Mouse (Mus musculus): ENCODE measurements around the gene Nos2. TPM values are rescaled to one million over a fixed set of nuclear protein-coding genes. Genes with fewer than 3 reads are reported as not detected.
"Not testable (repeated sequence)": the region's sequence is repeated elsewhere in the genome, so short reads cannot be mapped to it uniquely, and the experiment has no call there.

The Nos2 gene
- polyA plus RNA-seq, 1 experiment from 2014 or later = 0.21 TPM

DNA sequence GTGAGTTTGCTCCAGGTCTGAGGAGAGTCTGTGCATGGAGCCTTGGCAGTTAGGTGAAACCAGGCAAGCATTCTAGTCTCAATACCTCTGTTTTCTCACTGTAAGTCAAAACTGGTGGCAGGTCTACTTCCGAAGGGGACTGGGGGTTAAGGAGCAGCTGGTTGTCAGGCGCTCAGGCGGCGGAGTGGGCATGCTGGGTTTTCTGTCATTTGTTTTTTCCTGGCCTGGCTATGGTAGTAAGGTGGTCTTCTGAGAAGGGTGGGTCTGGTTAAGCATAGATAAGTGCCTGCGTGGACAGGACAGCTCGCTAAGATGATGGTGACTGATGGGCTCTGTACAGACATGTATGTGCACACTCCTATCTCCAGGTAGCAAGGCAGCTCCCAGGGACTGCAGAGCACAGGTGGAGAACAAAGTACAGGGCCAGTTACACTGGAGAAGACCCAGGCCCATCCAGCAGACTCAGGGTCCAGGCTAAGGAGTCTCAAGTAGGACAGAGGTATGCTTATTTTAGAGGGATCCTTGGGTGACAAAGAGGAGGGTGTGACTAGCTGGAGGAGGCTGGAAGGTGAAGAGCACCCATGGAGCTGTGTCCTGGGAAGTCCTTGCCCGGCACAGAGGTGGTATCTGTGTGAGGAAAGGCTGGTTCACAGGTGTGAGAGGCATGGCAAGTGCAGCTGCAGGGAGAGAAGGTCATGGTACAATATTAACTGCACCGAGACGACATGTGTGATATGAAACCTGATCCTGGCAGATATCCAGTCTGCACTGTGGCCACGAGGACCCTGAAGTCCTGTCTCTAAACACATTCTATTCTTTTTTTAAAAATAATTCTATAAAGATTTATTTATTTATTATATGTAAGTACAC lies 83.4 kb downstream of the Nos2 start:
- no peaks in the 10 kb centered on the region for H3K27me3 ChIP-seq (replicated peaks; ENCODE audit: control insufficient read depth, insufficient read depth, low read length)
- WGBS = 53% methylated on average over 10 of the region's 10 CpGs
- no peak overlapping the region for H3K4me2 ChIP-seq (replicated peaks; ENCODE audit: low read depth)
- no peaks in the 10 kb centered on the region for H3K9me3 ChIP-seq (ENCODE audit: control insufficient read depth)
- no peaks in the 10 kb centered on the region for H3K36me3 ChIP-seq (ENCODE audit: control insufficient read depth, insufficient read depth)
- TF ChIP-seq CTCF (IDR thresholded peaks at IDR 0.05; ENCODE audit: low read depth) = no peak
- H3K4me1 ChIP-seq (replicated peaks; ENCODE audit: control insufficient read depth, insufficient read depth, low read length) = peaks cover 8% of the 10 kb centered on the region; the same call in 1 of the 2 replicates
- no peak overlapping the region for H3K4me3 ChIP-seq (ENCODE audit: low read depth, low read length)
- ATAC-seq = peak; percentile 17; the same call in 1 of the 2 replicates
- no peak overlapping the region for H3K9ac ChIP-seq (ENCODE audit: low read depth, low read length)
- H3K27ac ChIP-seq (ENCODE audit: low read depth, low read length) = peak overlapping the region; percentile 85

DNA sequence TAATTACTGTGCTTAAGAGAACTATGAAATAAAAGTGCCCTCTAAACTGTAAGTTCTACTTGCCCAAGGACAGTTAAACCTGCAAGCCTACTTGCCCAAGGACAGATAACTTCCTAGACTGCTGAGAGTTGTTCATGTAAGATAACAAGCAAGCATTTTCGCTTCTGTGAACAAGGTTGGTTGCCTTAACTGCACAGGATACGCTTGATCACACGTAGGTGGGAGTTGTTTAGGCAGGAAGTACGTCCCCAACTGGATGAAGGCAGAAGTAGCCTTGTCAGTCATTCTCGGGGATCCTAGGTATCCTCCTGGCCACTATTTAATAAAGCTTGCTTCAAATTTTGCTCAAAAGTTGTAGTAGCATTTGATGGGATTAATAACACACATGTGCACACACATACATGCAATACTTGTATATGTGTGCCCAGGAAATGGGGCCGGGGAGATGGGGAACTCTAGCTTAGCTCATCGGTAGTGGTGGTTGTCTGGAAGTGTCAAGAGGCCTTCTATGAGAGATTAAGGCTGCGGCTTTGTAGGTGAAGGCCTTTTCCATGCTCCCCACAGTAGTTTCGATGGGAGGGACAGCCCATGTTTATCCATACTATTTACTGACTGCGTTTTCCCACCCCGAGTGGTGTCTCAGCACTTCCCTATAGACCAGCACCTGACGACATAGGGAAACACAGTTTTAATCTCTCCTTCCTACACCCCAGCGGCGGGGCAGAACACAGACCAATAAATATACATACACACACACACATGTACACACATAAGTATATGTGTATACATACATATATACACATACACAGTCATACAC lies 85.2 kb downstream of the Nos2 start:
- peak overlapping the region; percentile 46; the same call in 1 of the 2 replicates for H3K27ac ChIP-seq (ENCODE audit: low read depth, low read length)
- H3K4me3 ChIP-seq (ENCODE audit: low read depth, low read length) = no peak overlapping the region
- H3K9me3 ChIP-seq (ENCODE audit: control insufficient read depth) = no peaks in the 10 kb centered on the region
- TF ChIP-seq CTCF (IDR thresholded peaks at IDR 0.05; ENCODE audit: low read depth) = no peak
- 58% methylated on average over 14 of the region's 14 CpGs for WGBS
- H3K9ac ChIP-seq (ENCODE audit: low read depth, low read length) = no peak overlapping the region
- peaks cover 8% of the 10 kb centered on the region; the same call in 1 of the 2 replicates for H3K4me1 ChIP-seq (replicated peaks; ENCODE audit: control insufficient read depth, insufficient read depth, low read length)
- no peaks in the 10 kb centered on the region for H3K27me3 ChIP-seq (replicated peaks; ENCODE audit: control insufficient read depth, insufficient read depth, low read length)
- ATAC-seq = no peak
- H3K36me3 ChIP-seq (ENCODE audit: control insufficient read depth, insufficient read depth) = no peaks in the 10 kb centered on the region
- no peak overlapping the region for H3K4me2 ChIP-seq (replicated peaks; ENCODE audit: low read depth)

DNA sequence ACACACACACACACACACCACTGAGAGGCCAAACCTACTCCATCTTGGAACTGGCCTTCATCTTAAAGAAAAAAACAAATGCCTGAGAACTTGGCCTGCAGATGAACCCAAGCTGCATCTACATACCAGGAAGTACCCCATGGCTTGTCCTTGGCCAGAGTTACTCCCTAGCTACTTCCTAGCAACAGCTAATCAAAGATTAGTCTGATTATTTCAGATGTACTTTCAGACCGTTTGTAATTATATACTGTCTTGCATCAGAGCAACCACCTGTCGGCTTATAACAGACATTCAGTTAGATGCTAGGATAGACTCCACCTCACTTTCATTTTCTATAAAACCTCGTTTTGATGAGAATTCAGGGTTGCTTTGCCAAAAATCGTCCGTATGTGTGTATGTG lies 85.8 kb downstream of the Nos2 start:
- 19% methylated on average over 5 of the region's 5 CpGs for WGBS
- H3K36me3 ChIP-seq (ENCODE audit: control insufficient read depth, insufficient read depth) = no peaks in the 10 kb centered on the region

DNA sequence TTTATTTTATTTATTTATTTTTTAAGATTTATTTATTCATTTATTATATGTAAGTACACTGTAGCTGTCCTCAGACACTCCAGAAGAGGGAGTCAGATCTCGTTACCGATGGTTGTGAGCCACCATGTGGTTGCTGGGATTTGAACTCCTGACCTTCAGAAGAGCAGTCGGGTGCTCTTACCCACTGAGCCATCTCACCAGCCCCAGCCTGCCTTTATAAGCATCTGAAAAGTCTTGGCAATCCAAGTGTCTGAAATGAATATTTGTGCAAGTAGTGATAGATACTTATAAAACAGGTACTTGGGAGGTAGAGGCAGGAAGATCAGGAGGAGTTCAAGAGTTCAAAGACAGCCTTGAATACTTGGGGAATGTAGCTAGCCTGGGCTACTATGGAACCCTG lies 86.8 kb downstream of the Nos2 start:
- H3K27me3 ChIP-seq (replicated peaks; ENCODE audit: control insufficient read depth, insufficient read depth, low read length); ATAC-seq; H3K9me3 ChIP-seq (ENCODE audit: control insufficient read depth); H3K9ac ChIP-seq (ENCODE audit: low read depth, low read length); H3K36me3 ChIP-seq (ENCODE audit: control insufficient read depth, insufficient read depth); H3K4me3 ChIP-seq (ENCODE audit: low read depth, low read length); H3K27ac ChIP-seq (ENCODE audit: low read depth, low read length); H3K4me2 ChIP-seq (replicated peaks; ENCODE audit: low read depth); H3K4me1 ChIP-seq (replicated peaks; ENCODE audit: control insufficient read depth, insufficient read depth, low read length): not testable (repeated sequence)
- 77% methylated on average over 3 of the region's 3 CpGs for WGBS

More for the DNA sequence above, 85.8 kb downstream of the Nos2 start:
- no peak for TF ChIP-seq CTCF (IDR thresholded peaks at IDR 0.05; ENCODE audit: low read depth)
- no peaks in the 10 kb centered on the region for H3K9me3 ChIP-seq (ENCODE audit: control insufficient read depth)
- H3K4me2 ChIP-seq (replicated peaks; ENCODE audit: low read depth) = no peak overlapping the region
- peak; percentile 40 for ATAC-seq
- no peaks in the 10 kb centered on the region for H3K27me3 ChIP-seq (replicated peaks; ENCODE audit: control insufficient read depth, insufficient read depth, low read length)
- no peak overlapping the region for H3K27ac ChIP-seq (ENCODE audit: low read depth, low read length)
- H3K4me3 ChIP-seq (ENCODE audit: low read depth, low read length) = no peak overlapping the region
- no peak overlapping the region for H3K9ac ChIP-seq (ENCODE audit: low read depth, low read length)
- H3K4me1 ChIP-seq (replicated peaks; ENCODE audit: control insufficient read depth, insufficient read depth, low read length) = peaks cover 8% of the 10 kb centered on the region; the same call in 1 of the 2 replicates

DNA sequence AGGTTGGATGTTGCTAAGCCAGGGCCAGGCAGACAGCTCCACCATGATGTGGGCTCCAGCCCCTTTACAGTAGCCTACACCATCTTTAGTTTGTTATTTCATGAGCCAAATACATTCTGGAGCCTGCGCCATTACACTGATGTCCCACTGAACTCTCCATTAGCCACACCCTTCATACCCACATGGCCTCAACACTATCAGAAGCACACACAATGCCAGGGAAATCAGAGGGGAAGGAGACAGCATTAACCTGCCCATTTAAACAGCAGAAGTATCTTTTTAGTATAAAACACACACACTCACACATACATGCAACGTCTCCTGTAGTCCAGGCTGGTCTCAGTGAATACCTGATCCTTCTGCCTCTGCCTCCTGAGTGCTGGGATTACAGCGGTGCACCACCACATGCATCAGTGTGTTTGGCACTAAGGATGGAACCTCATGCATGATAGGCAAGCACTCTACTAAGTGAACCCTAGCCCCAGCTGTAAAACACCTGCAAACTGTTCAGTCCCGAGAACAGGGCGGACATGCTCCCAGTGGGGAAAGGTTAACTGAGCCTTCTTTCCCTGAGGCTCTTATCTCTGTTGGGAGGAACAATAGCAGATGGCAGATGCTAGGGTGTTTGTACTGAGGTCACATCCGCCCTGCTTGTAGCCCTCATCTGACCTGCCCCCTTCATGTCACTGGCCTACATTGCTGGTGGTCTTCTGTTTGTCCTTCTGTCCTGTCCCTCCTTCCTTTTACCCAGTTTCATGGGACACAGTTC lies 87.6 kb downstream of the Nos2 start:
- TF ChIP-seq CTCF (IDR thresholded peaks at IDR 0.05; ENCODE audit: low read depth) = peak; percentile 14; the same call in 1 of the 2 replicates
- no peak overlapping the region for H3K9ac ChIP-seq (ENCODE audit: low read depth, low read length)
- H3K36me3 ChIP-seq (ENCODE audit: control insufficient read depth, insufficient read depth) = no peaks in the 10 kb centered on the region
- H3K4me1 ChIP-seq (replicated peaks; ENCODE audit: control insufficient read depth, insufficient read depth, low read length) = peaks cover 8% of the 10 kb centered on the region; the same call in 1 of the 2 replicates
- 49% methylated on average over 6 of the region's 6 CpGs for WGBS
- peak; percentile 46 for ATAC-seq
- no peak overlapping the region; the same call in 1 of the 2 replicates for H3K27ac ChIP-seq (ENCODE audit: low read depth, low read length)
- H3K4me3 ChIP-seq (ENCODE audit: low read depth, low read length) = no peak overlapping the region
- no peak overlapping the region for H3K4me2 ChIP-seq (replicated peaks; ENCODE audit: low read depth)
- H3K27me3 ChIP-seq (replicated peaks; ENCODE audit: control insufficient read depth, insufficient read depth, low read length) = no peaks in the 10 kb centered on the region
- no peaks in the 10 kb centered on the region for H3K9me3 ChIP-seq (ENCODE audit: control insufficient read depth)

All from intestine, postnatal 0 days (tissue).